Mouse (Mus musculus): Measurements from ENCODE around the gene Ift22.

Gene Ift22

GRCm38 (mm10) chr5:136907991-136908857 lies at the start of gene Ift22:
Gene Ift22 (plus strand): TSS chr5:136908150.
- peak; percentile 94 for DNase-seq (ENCODE audit: low read depth, low spot score)

GRCm38 (mm10) chr5:136861191-136861940 lies 46.6 kb upstream of the Ift22 start:
- DNase-seq (ENCODE audit: low read depth, low spot score): no peak

- no peak for DNase-seq (ENCODE audit: low read depth, low spot score)
Observed at GRCm38 (mm10) chr5:136862806-136863205, 45.1 kb upstream of the Ift22 start.

GRCm38 (mm10) chr5:136863276-136863675 lies 44.7 kb upstream of the Ift22 start:
- no peak for DNase-seq (ENCODE audit: low read depth, low spot score)

- DNase-seq (ENCODE audit: low read depth, low spot score): no peak
Observed at GRCm38 (mm10) chr5:136863961-136864674, 43.8 kb upstream of the Ift22 start.

GRCm38 (mm10) chr5:136867706-136868105 lies 40.2 kb upstream of the Ift22 start:
- DNase-seq (ENCODE audit: low read depth, low spot score): no peak

- DNase-seq (ENCODE audit: low read depth, low spot score): no peak
Observed at GRCm38 (mm10) chr5:136869451-136870114, 38.4 kb upstream of the Ift22 start.

- no peak for DNase-seq (ENCODE audit: low read depth, low spot score)
Observed at GRCm38 (mm10) chr5:136872417-136872816, 35.5 kb upstream of the Ift22 start.

GRCm38 (mm10) chr5:136874271-136874670 lies 33.7 kb upstream of the Ift22 start:
- DNase-seq (ENCODE audit: low read depth, low spot score): no peak

GRCm38 (mm10) chr5:136880101-136880500 lies 27.8 kb upstream of the Ift22 start:
- no peak for DNase-seq (ENCODE audit: low read depth, low spot score)

GRCm38 (mm10) chr5:136881380-136882009 lies 26.5 kb upstream of the Ift22 start:
- DNase-seq (ENCODE audit: low read depth, low spot score): peak; percentile 83

- peak; percentile 23 for DNase-seq (ENCODE audit: low read depth, low spot score)
Observed at GRCm38 (mm10) chr5:136882055-136882787, 25.7 kb upstream of the Ift22 start.

GRCm38 (mm10) chr5:136882788-136883439 lies 25.0 kb upstream of the Ift22 start, which contains the start of gene Col26a1:
Gene Col26a1 (minus strand): TSS chr5:136883209.
- peak; percentile 33 for DNase-seq (ENCODE audit: low read depth, low spot score)

- DNase-seq (ENCODE audit: low read depth, low spot score): no peak
Observed at GRCm38 (mm10) chr5:136886957-136887356, 21.0 kb upstream of the Ift22 start.

GRCm38 (mm10) chr5:136888539-136889355 lies 19.2 kb upstream of the Ift22 start:
- DNase-seq (ENCODE audit: low read depth, low spot score): no peak

- no peak for DNase-seq (ENCODE audit: low read depth, low spot score)
Observed at GRCm38 (mm10) chr5:136894840-136895528, 13.0 kb upstream of the Ift22 start.

- peak; percentile 76 for DNase-seq (ENCODE audit: low read depth, low spot score)
Observed at GRCm38 (mm10) chr5:136895529-136895963, 12.4 kb upstream of the Ift22 start.

GRCm38 (mm10) chr5:136904621-136905020 lies 3.3 kb upstream of the Ift22 start:
- peak; percentile 61 for DNase-seq (ENCODE audit: low read depth, low spot score)

All from ZHBTc4 (cell line).